Mouse (Mus musculus) ES-Bruce4 (cell line): ENCODE measurements around the gene Ly6g6d. TPM values are rescaled to one million over a fixed set of nuclear protein-coding genes. Genes with fewer than 3 reads are reported as not detected.

Experiments
- H3K27ac ChIP-seq: 2 replicates; pipeline ENCODE4 v1.5.1; 2012; ENCODE audit warnings: low read length, inconsistent platforms; ENCODE audit not compliant: insufficient read depth
- H3K27me3 ChIP-seq: 2 replicates; pipeline ENCODE4 v1.6.1; 2012; ENCODE audit warnings: mild to moderate bottlenecking, low read length, inconsistent platforms; ENCODE audit not compliant: control insufficient read depth, poor library complexity, insufficient read depth, severe bottlenecking
- H3K36me3 ChIP-seq: 2 replicates; pipeline ENCODE4 v1.6.1; 2012; ENCODE audit warnings: inconsistent platforms, mild to moderate bottlenecking, low read length, moderate library complexity; ENCODE audit not compliant: control insufficient read depth, poor library complexity, insufficient read depth, severe bottlenecking
- H3K4me1 ChIP-seq: one replicate; pipeline ENCODE4 v1.8.1; 2011; ENCODE audit warnings: low read length; ENCODE audit not compliant: control insufficient read depth, insufficient read depth
- H3K4me3 ChIP-seq: 2 replicates; pipeline ENCODE4 v1.5.1; 2011; ENCODE audit warnings: low read depth, mild to moderate bottlenecking, low read length
- H3K9ac ChIP-seq: 2 replicates; pipeline ENCODE4 v1.6.1; 2012; ENCODE audit warnings: low read depth, mild to moderate bottlenecking, inconsistent platforms; ENCODE audit not compliant: poor library complexity, severe bottlenecking
- H3K9me3 ChIP-seq: replicated peaks from 2 replicates; pipeline ENCODE4 v1.6.1; 2012; ENCODE audit warnings: mild to moderate bottlenecking, low read length, inconsistent platforms; ENCODE audit not compliant: control insufficient read depth, poor library complexity, insufficient read depth, severe bottlenecking
- CTCF ChIP-seq: IDR thresholded peaks from one replicate; pipeline ENCODE4 v1.8.1; 2011; ENCODE audit warnings: low read depth, low read length
- EP300 ChIP-seq: IDR thresholded peaks from 2 replicates; pipeline ENCODE4 v1.6.1; 2011; ENCODE audit warnings: low read depth, low read length; ENCODE audit not compliant: insufficient read depth
- POLR2A ChIP-seq: IDR thresholded peaks from one replicate; pipeline ENCODE4 v1.8.1; 2011; ENCODE audit warnings: low read length; ENCODE audit not compliant: insufficient read depth
- polyA plus RNA-seq: library from polyadenylated mRNA; stranded (reverse); fragments of >200 nt; gene quantifications from 2 replicates; pipeline ENCODE4 v1.2.4, GENCODE M21; 2011; ENCODE audit warnings: low read depth; ENCODE audit not compliant: missing spikeins, insufficient read depth, insufficient read length

Gene Ly6g6d
- polyA plus RNA-seq, 1 experiment: 1.9 TPM

DNA sequence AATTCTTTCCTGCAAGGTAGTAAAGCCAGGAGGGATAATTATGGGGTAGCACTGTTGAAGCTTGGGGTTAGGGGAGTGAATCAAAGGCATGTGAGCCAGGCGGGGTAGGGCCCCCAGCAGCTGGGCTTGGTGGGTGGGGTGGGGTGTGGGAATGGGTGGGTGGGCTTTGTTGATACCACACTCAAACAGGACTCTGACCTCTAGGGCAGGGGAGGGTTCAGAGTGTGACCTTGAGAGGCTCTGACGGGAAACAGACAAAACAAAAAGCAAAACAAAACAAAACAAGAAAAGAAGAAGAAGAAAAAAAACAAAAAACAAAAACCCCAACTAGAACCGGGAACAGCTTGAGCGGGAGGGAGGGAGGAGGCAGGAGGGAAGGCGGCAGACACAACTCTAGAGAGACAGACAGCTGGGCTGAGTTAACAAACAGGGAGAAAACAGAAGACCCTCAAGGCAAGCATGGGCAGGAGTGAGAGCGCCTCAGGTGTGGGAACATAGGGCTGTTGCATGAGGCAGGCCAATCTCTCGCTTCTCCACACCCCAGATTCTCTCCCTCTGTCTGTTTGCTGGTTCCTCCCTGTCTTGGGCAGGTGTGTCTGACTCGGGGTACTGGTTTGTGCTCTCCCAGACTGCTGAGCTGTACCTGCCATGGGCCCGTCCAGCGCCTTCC, 1.2 kb downstream of the Ly6g6d start, which contains the start of gene Ly6g6e:
Ly6g6e (plus strand) TSS at position 396 of the 670 bp plus-strand sequence.
- Histone ChIP-seq H3K4me3 (peak within 1 kb of the TSS; percentile 57), H3K9me3 (no peaks in the 10 kb centered on the region), H3K9ac (peak within 1 kb of the TSS; percentile 58), H3K27me3 (no peaks in the 10 kb centered on the region), H3K27ac (peak within 1 kb of the TSS; percentile 85), H3K4me1 (peaks cover 3% of the 10 kb centered on the region), H3K36me3 (no peaks in the 10 kb centered on the region)
- TF ChIP-seq POLR2A: no peak
- peak; percentile 83 for TF ChIP-seq EP300
- no peak for TF ChIP-seq CTCF

DNA sequence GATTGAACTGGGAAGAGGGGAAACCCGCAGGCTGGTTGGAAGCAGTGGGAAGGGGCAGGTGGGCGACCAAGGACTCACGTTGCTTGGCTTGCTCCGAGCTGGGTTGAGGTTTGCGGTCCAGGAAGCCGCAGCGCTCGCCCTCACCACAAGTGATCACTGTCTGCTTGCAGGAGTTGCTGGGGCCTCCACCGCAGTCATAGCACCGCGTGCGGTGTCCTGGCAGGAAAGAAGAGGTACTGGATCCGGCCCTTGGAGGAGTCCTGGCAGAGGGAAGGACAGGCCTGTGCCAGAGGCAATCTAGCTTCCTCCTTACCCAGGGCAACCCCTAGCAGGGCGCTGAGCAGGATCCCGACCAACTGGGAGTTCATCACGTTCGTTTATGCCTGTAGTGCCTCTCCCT, 3.8 kb downstream of the Ly6g6d start:
- no peaks in the 10 kb centered on the region for H3K9me3 ChIP-seq
- H3K27ac ChIP-seq: no peak overlapping the region
- TF ChIP-seq EP300: no peak
- TF ChIP-seq CTCF: no peak
- no peak for TF ChIP-seq POLR2A
- peak overlapping the region; percentile 31 for H3K4me3 ChIP-seq
- H3K9ac ChIP-seq: peak overlapping the region; percentile 43
- H3K36me3 ChIP-seq: no peaks in the 10 kb centered on the region
- no peaks in the 10 kb centered on the region for H3K27me3 ChIP-seq
- H3K4me1 ChIP-seq: peaks cover 7% of the 10 kb centered on the region

DNA sequence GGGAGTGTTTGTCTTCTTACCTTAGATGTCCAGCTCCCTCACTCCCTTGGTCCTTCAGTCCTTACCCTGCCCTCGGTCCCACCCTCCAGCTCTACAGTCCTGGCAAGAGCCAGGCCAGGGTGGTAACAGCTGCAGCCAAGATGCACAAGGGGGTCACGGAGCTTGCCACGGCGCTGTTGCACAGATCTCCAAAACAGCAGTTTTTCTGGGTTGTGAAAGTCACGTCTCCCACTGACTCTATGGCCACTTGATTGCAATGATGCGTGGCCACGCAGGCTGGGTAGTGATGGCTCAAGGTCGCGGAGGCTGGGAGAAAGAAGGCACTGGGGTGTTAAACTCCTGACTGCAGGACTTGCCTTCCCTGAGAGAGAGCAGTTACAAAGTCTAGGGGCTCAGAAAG, 6.4 kb downstream of the Ly6g6d start:
- H3K36me3 ChIP-seq: no peaks in the 10 kb centered on the region
- peaks cover 5% of the 10 kb centered on the region for H3K4me1 ChIP-seq
- no peak overlapping the region for H3K9ac ChIP-seq
- TF ChIP-seq CTCF: no peak
- H3K4me3 ChIP-seq: no peak overlapping the region
- H3K27me3 ChIP-seq: no peaks in the 10 kb centered on the region
- H3K27ac ChIP-seq: no peak overlapping the region
- no peaks in the 10 kb centered on the region for H3K9me3 ChIP-seq

DNA sequence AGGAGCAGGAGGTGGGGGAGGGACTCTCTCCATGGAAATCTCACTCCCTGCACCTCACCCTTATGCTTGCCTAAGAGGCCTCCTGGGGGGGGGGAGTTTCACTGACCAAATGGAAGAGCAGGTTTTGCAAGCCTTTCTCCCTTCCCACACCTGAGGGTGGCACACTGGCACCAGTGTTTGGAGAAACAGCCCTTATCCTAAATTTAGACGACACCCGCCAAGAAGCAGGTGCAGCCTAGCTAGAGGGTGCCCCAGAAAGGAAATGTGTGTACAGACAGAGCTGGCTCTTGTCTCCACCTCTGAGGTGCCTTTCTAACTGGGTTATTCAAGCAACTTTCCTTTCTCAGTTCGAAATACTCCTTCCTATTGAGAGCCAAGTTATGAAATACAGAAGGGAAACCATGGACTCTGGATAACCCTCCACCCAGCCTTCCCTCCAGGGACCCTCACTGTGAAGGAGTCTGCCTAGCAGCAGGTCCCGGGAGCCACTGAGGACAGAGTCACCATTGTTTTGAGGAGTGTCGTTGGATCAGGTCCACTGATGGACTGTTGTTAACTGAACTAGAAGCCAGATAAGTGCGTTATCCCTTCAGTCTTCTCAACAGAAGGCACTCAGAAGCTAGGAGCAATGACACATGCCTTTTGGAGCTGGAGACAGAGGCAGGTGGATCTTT, 7.2 kb downstream of the Ly6g6d start:
- Histone ChIP-seq H3K4me3 (no peak overlapping the region), H3K9ac (no peak overlapping the region), H3K36me3 (no peaks in the 10 kb centered on the region), H3K4me1 (peaks cover 5% of the 10 kb centered on the region), H3K9me3 (no peaks in the 10 kb centered on the region), H3K27me3 (no peaks in the 10 kb centered on the region), H3K27ac (no peak overlapping the region)
- TF ChIP-seq EP300 (no peak), POLR2A (no peak), CTCF (no peak)

DNA sequence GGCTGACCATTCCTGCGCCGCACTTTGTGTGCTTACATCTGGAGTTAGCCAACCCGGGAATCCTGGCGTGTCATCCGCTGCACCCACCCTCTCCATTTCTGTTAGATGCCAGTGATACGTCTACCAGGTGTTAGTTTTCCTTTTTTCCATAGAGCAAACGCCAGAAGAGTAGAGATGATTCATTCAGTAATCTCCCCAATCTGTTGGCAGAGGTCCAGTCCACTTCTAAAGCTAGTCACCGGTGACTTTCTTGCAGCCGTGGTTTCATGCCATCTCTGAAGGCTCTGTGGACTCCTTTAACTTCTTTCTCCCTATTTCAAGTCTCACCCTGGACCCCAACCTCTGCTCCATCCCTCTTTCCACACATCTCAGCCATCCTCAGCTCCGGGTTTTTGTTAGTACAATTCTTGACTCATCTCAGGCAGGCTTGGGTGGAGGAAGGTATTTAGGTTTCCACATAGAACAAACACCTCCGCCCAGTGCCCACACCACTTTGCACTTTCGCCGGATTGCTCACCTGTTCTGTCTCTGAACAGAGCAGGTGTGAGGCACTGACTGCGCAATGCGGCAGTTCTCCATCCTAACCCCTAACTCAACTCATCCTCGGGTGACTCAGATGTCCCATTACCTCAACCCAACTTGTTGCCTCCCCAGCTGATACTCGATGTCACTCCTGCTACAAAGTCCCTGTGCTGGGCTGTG, 9.5 kb downstream of the Ly6g6d start:
- H3K4me3 ChIP-seq: no peak overlapping the region
- peaks cover 5% of the 10 kb centered on the region for H3K4me1 ChIP-seq
- H3K9me3 ChIP-seq: no peaks in the 10 kb centered on the region
- no peak overlapping the region for H3K9ac ChIP-seq
- no peak for TF ChIP-seq POLR2A
- TF ChIP-seq CTCF: no peak
- TF ChIP-seq EP300: no peak
- no peak overlapping the region for H3K27ac ChIP-seq
- H3K36me3 ChIP-seq: no peaks in the 10 kb centered on the region
- H3K27me3 ChIP-seq: no peaks in the 10 kb centered on the region

DNA sequence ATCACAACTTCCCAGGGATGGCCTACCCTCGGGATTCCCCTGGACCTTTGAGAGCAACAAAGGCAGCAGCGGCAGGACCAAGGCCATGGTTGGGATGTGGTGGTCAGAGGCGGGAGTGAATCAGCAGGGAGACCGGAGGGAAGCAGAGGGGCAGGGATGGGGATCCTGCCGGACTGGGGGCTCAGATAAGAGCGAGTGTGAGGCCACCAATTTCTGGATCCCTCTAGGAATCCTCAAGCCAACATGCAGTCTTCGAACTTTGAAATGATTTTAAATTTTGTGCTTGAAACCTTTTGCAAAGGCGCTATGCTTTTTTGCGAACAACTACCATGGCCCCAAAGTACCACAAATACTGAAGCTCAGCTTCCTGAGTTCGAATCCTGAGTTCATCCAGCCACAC, 11.8 kb downstream of the Ly6g6d start, which contains the start of gene Mpig6b:
Mpig6b (minus strand) TSS at position 101 of the 400 bp plus-strand sequence.
- H3K27me3 ChIP-seq: no peaks in the 10 kb centered on the region

More for the DNA sequence above, 11.8 kb downstream of the Ly6g6d start, which contains the start of gene Mpig6b:
- H3K9me3 ChIP-seq: no peaks in the 10 kb centered on the region
- peak within 1 kb of the TSS; percentile 64 for H3K9ac ChIP-seq
- H3K27ac ChIP-seq: peak within 1 kb of the TSS; percentile 76
- no peaks in the 10 kb centered on the region for H3K36me3 ChIP-seq
- peak within 1 kb of the TSS; percentile 79 for H3K4me3 ChIP-seq
- H3K4me1 ChIP-seq: peaks cover 6% of the 10 kb centered on the region
- TF ChIP-seq CTCF: no peak
- no peak for TF ChIP-seq EP300
- TF ChIP-seq POLR2A: no peak
